Mouse (Mus musculus) mature B cell (primary cell): ENCODE results near the gene Rft1.
"Not testable (repeated sequence)": the region's sequence is repeated elsewhere in the genome, so short reads cannot be mapped to it uniquely, and the experiment has no call there.

Experiments used
- in situ Hi-C: fragments of 300-500 bp; cut with MboI; formaldehyde crosslinking; loops from 2 replicates; pipeline ENCODE4 v1.14.3; 2019

The Rft1 gene

DNA sequence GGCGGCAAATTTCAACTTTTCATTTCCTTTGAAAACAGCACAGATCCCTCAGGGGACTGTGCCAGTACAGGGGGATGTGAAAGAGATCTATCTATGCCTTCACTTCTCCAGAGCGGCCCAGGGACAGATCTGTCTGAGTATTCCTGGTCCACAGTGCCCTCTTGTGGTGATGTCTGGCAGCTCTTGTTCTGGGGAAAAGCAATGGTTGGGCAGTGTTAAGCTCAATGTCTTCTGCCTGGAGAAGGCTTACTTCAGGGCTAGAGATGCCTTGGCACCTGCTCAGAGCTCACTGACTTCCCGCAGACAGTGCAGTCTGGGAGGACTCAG, 17.8 kb downstream of the Rft1 start:
- in situ Hi-C loops = loop anchor here (5.0 kb wide), 1 partner anchor 85 kb away; no protein-coding TSS in a partner anchor

DNA sequence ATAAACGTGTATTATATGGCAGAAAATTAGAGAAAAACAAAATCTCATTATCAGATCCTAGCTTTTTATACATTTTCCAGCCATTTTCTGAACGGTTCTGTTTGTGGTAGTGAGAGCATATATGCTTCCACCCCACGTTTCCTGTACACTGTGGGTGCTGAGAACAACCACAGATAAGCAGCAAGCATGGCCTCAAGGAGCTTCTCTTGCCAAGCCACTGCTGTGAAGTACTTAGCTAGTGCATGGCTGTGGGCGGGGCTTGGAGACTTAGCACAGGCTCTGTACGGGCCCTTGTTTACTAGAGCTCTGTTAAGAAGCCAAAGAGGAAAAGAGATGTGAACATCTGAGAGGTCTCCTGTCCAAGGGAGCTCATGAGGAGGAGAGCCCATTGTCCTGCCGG, 20.8 kb downstream of the Rft1 start:
- in situ Hi-C loops = loop anchor here (5.0 kb wide), 1 partner anchor 88 kb away; no protein-coding TSS in a partner anchor

DNA sequence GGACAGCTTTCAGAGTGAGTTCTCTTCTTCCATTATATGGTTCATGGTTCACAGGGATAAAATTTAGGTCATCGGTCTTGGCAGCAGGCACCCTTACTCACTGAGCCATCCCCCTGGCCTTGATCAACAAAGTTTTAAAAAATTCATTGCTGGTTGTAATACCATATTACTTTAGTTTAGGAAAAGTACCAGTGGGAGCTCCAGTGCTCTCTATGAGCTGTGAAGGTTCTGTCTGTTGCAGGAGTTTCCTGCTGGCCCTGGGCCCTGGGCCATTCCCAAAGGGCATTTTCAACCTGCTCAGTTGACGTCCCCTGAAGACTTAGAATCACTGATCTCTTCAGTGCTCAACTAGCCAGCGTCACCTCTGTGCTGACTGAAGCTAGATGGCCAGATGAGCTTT, 28.0 kb downstream of the Rft1 start:
- in situ Hi-C loops = no loop called here

DNA sequence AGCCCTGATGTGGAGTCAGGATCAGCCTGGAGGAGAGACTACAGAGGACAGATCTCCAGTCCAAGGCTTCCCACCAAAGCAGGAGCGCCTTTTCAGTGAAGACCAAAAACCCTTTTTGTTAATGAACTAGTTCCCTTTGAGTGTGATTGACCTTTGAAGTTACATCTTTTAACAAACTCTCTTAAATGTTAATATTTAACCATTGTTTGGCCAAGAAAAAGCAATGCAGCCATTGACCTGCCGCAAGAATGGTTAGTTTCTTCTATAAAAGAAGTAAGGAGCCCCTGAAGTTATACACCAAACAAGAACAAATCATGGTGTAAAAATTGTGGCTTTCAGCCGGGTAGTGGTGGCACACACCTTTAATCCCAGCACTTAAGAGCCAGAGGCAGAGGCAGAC, 36.5 kb downstream of the Rft1 start:
- in situ Hi-C loops = no loop called here

DNA sequence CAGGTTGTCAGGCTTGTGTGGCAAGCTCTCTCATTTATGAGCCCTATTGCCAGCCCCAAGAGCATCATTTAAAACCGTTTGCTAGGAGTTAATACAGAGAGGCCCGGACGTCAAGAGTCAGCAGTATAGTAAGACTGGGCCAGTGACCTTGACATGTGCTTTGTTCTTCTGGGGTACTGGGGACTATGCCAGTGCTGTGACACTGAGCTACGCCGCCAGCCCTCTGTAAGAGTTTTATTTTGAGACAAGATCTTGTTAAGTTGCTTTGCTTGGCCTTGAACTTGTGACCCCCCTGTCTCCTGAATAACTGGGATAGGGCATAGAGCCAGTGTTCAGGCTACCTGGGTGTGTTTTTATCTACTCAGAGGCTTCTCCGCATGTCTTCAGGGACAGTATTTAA, 38.3 kb downstream of the Rft1 start:
- in situ Hi-C loops = no loop called here

DNA sequence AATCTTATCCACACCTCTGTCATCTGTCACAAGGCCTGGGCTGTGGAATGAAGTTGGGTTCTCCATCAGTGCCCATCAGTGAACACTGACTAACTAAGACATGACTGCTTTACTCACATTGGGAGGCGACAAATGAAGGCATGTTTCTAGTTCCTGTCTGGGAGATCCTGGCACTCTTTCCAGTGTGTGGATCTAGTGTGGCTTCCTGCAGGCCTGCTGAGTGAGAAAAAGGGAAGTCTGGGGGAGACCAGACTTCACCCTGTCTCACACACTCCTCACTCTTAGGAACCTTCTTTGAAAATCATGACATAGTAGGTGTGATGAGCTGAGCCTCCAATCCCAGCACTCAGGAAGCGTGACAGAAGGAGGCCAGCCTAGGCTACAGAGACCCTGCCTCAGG, 40.6 kb downstream of the Rft1 start:
- in situ Hi-C loops = no loop called here

DNA sequence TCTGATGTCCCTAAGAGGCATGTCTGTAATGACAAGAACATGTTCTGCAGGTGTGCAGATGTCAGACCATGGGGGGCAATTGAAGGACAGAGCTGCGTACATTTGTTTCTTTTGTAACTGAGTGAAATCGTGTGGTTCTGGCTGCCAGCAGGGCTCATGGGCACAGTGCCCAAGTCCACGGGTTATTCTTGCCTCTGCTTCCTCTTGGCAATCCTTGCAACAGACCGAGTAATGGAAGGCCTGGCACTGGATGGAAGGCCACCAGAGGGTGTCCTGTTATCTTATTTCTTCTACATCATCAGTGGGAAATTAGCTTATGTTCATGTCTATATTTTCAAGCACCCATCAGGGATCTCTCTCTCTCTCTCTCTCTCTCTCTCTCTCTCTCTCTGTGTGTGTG, 41.4 kb downstream of the Rft1 start:
- in situ Hi-C loops = no loop called here

DNA sequence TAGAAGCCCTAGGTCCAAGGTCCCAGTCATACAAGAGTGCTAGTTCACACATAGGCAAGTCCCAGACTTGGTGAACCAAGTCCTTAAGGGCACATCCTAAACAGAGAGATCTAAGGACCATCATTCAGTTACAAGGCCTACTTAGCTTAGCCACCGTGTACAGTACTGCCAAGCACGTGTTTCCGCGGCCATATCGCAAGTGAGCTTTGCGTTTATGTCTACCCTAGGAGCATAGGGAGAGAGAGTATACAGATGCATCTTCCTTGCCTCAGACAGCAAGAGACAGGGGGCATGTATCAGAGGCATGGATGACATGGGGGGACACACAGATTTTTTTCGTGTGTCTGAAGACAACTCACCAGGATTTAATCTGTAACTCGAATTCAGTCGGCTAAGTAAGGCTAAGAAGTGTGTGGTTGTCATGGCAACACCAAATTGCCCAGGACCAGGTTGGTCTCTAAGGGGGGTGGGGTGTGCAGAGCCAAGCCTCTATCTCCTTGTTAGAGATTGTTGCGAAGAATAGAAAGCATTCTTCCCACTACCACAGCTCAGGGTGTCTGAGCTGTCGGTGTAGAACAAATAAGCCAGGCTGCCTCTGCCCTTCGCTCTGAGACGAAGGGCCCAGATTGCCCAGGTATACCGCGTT, 43.4 kb downstream of the Rft1 start:
- in situ Hi-C loops = no loop called here

DNA sequence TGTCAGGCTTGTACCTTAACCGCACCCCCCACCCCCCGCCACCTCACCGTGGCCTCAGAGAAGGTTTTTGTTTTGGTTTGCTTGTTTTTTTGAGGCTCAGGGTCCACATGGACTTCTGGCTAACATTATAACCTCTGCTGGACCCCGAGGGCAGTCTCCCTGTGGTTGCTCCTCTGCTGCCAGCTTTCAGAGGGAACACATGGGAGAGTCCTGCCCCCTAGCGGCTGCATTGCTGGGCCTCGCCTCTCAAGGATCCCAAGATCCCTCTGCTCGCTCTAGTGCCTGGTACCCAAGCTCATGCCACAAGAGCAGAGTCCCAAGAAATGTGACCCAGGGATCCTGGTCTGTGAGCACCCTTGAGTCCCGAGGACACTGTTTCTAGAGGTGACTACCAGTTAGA, 45.5 kb downstream of the Rft1 start:
- in situ Hi-C loops = no loop called here

DNA sequence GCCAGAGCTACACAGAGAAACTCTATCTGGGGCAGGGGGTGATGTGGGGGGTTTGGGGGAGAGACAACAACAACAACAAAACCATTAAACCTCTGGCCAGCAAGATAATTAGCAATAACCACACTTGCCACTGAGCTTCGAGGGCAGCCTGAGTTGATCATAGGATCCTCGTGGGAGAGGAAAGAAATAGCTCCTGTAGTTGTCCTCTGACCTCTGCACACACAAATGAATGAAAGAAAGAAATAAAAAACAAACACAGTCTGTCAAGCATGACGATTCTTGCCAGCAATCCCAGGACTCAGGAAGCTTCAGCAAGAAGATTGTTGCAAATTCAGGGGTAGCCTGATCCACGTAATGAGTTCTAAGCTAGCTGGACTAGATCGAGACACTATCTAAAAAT, 48.4 kb downstream of the Rft1 start:
- in situ Hi-C loops = no loop called here

DNA sequence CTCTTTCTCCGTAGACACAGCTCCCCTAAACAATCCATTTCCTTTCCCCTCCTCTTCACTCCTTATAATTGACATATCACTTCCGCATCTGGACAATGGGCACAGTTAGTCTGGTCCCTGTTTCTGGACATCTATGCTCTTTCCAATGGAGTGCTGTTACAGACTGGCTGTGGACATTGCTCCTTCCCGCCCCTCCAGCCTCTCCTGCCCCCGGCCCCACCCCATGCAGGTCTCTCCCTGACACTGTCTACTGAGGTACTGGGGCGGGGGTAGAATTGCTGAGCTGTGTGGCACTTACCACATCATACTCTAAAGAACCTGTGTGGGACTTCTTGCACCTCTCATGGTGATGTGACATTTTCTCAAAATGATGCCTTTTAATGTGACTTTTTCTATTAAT, 48.9 kb downstream of the Rft1 start:
- in situ Hi-C loops = no loop called here

DNA sequence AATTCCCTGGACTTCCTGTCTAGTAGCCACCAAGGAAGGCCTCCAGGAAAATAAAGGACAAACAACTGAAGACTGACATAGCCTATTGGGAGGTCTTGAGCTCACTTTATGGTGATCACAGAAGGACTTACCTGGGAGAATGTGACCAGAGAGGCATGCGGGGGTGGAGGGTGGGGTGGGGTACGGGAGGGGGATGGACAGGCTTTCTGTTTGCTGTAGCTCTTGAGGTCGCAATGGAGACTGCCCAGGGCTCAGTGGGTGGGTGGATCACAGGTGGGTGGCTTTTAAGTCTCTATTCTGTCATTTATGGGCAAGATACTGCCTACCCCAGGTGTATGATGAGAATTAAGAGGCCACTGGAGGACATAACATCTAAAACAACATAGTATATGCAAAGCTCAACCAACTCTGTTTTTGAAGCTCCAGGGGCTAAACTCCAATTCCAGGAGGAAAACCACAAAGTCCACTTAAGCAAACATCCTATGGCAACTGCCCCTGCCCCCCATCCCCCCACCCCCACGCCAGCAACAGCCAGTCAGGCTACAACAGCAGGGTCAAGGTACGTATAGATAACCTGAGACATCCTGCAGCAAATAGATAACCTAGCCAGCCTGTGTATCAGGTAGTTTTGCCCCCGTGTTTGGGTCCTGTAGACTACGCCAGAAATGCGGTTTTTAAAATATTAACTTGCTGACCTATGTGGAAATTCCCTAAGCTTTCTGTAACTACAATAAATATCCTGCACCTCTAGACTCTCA, 50.1 kb downstream of the Rft1 start:
- in situ Hi-C loops = no loop called here

DNA sequence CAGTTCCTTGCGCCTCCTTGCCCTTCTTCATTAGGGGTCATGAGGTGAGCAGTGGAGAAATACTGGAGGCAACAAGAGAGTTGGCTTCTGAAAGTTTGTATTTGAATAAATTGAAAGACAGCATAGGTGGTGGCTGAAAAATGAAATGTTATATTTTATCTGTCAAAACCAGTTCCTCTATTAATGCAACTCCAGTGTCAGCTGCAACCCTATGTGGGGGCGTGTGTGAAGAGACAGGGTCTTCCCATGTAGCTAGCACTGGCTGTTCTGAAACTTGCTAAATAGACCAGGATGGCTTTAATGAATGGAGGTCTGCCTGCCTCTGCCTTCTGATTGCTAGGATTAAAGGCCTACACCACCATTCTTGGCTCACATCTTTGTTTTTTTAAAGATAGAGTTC, 57.7 kb downstream of the Rft1 start:
- in situ Hi-C loops = no loop called here

DNA sequence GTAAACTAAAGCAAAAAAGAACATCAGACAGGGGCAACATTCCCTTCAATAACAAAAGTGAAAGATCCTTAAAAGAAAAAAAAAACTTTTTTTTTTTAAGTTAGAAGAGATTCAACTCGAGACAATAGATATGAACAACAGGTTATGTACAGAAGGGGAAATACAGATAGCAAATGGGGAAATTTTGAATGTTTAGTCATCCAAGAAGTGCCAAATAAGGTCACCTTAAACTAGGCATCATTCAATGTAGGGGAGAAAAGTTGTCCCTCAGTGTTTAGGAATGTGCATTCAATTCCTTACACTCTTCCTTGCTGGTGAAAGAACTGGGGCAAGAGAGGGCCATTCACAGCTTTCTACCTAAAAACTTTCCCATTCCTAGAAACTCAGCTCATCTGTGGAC, 59.6 kb downstream of the Rft1 start:
- in situ Hi-C loops = no loop called here

DNA sequence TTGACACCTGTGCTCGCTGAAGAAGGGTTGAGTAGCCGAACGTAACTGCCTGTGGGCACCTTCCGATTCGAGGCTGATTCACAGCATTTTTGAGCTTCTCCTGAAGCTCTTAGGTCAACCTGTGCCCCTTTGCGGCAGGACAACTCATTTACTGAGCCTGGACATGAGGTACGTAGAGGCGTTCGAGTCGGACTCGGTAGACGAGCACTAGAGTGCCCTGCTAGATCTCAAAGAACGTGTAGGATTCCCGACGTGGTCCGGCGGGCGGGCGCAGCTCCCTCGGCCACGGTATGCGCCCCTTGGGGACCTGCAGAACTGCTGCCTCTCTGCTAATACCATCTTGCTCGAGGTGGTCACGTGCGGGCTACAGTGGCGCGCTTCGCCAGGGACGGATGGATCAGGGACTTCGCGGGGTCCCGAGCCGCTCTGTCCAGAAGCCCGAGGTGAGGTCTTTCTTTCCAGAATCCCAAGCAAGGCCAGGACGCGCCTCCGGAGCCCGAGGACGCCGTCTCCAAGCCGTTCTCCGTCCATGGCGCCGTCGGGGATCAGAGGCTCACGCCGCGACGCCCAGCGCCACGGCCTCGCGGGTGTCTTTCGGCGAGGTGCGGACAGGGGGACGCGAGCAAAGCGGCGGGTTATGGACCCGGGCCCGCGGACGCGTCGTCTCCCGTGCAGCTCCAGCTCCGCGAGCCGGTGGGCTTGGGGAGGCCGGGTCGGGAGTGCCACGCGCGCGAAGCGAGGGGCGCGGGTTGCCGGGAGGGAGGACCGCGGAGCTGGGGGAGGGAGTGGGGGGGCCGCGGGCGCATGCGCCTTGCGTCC, 60.8 kb downstream of the Rft1 start, which contains the start of gene Sfmbt1:
Gene Sfmbt1, plus strand, starts transcription at position 51 of the 819 bp plus-strand sequence.
- in situ Hi-C loops = no loop called here

DNA sequence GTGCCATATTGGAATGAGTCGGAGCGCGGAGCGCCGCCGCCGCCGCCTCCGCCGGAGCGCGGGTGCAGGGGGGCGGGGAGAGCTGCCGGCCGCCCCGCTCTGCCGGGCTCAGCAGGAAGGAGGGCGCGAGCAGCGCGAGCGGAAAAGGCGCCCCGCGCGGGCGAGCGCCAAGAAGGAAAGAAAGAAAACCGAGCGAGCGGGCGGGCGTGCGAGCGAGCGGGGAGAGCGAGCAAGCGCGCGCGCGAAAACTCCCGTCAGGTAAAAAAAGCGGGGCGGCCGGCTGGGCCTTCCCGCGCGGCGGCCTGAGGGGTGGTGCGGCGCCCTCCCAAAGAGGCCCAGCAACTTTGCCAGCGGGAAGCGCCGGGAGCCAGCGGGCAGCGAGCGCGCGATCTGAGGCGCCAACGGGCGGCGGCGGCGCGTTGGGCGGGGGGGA, 61.5 kb downstream of the Rft1 start:
- in situ Hi-C loops = no loop called here

DNA sequence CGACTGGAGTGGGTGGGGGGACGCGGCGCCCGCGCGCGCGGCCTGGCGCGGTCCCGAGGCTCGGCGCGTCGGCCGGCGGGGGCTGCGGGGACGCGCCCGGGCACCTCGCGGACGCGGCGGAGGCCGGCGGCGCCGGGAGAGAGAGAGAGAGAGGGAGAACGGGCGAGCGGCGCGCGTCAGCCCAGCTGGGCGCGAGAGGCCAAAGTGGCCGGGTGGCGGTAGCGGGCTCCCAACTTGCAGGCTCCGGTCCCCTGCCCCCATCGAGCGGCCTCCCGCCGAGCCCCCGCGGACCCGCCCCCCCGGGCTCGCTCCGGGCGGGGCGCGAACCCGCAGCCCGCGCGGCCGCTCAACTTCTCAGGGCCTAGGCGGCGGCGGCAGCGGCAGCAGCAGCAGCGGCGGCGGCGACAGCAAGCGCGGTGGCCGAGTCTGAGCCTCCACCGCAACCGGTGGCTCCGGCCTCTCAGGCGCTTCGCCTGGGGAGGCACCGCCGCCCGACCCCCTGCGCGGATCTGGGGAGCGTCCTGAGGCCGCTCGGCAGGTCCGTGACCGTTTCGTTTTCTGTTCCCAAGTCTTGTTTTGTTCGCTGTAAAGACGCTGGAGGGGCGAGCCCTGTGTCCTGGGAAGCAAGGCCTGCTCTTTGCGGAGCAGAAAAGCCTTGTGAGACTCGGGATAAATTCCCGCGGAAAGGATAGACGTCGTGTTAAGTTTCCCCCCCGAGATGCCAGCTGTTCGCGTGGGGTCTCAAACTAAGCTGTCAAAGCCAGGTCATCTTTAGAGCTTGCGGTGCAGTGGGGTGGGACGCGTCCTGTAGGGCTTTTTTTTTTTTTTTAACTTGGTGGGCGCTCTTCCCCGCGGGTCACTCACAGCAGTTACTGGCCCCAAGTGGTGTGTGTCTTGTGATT, 62.1 kb downstream of the Rft1 start:
- in situ Hi-C loops = no loop called here

DNA sequence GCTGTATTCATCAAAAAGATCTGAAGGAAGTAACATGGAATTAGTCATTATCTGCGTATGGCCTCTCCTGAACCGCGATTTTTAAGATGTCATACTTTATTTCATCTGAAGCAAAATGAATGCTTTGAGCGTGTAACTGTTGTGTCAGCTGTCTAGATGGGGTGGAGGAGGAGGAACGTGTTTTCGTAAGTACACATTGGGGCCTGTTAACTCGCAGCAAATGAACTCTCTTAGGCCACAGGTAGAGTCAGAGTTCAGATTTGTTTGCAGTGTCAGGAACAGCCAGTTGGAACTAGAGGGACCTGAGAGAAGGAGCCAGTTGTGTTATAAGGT, 62.8 kb downstream of the Rft1 start:
- in situ Hi-C loops = no loop called here

DNA sequence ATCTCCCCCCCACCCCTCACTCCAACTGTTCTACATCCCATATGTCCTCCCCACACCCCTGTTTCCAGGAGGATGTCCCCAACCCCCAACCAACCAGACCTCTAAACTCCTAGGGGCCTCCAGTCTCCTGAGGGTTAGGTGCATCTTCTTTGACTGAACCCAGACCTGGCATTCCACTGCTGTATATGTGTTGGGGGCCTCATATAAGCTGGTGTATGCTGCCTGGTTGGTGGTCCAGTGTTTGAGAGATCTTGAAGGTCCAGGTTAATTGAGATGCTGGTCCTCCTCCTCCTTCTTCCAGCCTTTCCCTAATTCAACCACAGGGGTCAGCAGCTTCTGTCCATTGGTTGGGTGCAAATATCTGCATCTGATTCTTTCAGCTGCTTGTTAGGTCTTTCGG, 64.5 kb downstream of the Rft1 start:
- in situ Hi-C loops = not testable (repeated sequence)

DNA sequence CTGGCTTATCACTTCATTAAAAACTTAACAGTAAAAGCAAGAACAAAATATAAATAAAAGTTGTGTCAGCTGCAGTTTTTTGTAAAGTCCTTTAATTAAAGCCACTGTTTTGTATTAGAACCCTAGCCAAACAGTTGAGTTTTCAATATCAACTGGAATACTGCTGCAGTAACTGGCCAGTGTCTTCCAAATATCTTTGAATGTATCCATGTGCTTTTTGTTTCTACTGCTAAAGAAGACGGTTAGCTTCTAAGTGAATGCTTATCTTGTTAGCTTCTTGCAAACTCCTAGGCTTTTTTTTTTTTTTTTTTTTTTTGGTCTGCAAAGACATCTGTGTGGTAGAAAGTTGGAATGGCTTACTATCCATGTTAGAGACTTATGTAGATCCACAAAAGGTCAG, 65.4 kb downstream of the Rft1 start:
- in situ Hi-C loops = no loop called here

DNA sequence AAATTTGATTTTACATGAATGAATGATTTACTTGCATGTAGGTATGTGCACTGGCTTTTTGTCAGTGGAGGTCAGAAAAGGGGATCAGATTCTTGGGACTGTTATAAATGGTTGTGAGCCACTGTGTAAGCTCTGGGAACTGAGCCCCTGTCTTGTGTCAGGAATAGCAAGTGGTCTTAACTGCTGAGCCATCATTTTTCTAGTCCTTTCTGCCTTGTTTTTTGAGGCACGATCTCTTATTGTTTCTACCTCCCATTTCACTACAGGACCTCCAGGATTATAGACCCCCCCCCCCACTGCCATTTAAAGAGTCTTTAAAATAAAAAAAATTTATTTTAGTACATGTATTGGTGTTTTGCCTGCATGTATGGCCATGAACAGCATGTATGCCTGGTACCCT, 67.7 kb downstream of the Rft1 start:
- in situ Hi-C loops = no loop called here

DNA sequence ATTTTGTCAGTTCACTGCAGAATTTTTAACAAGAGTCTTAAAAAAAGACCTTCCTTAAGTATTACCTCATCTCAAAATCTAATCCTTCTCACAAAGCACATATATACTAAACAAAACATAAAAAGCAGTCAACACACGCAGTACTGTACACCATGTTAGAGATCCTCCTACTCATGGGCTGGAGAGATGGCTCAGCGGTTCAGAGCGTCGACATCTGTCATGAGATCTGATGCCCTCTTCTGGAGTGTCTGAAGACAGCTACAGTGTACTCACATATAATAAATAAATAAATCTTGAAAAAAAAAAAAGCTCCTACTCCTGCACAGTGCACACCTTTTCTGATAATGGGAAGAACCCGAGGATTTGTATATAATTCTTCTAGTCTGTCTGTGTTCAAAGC, 68.2 kb downstream of the Rft1 start:
- in situ Hi-C loops = no loop called here
